In the genomic region with DNA sequence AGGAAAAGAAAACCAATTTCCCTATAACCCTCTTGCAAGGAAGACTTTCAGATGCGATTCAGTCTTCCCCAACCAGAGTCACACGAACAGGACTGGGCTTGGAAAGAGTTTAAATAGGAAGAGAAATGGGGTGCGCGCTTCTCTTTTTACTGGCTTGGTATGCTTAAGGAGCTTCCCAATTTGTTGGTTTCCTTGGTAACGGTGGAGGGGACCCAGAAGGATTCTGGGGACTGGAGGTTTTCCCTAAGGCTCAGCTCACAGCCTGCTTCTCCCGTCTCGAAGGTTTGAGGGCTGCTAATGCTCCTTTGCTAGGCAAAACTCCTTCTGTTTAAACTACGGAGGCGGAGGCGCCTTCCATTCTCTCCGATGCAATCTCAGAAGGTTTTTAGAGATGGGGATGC, we compare ENCODE assay signal across 8 mouse cellular contexts. TPM values are rescaled to one million over a fixed set of nuclear protein-coding genes. Genes with fewer than 3 reads are reported as not detected.
DNase-seq lines count a peak whose midpoint lies in the region; ATAC-seq lines count a peak whose summit lies in the region.
"Had no signal": no experiment of that assay in that cellular context is flagged by ENCODE, and none has a peak within 500 bp of the region (broad histone marks: within the 10 kb centered on the region; RNA-seq: fewer than 3 reads in every experiment).

No protein-coding gene starts in this region.

- H3K4me1 ChIP-seq in embryonic facial prominence, embryonic 10.5 days = peaks cover 30% of the 10 kb centered on the region
- H3K4me1 ChIP-seq in intestine, embryonic 15.5 days (replicated peaks) = no peaks in the 10 kb centered on the region
- H3K4me1 ChIP-seq in midbrain, embryonic 14.5 days (ENCODE audit: control insufficient read depth, insufficient read depth, low read length) = peaks cover 13% of the 10 kb centered on the region
- H3K4me1 ChIP-seq: megakaryocyte, embryonic 14.5 days had no signal

- WGBS in embryonic facial prominence, embryonic 10.5 days = 3% methylated on average over 11 of the region's 11 CpGs
- WGBS in intestine, embryonic 15.5 days = 5% methylated on average over 11 of the region's 11 CpGs
- 2% methylated on average over 11 of the region's 11 CpGs for WGBS in midbrain, embryonic 14.5 days

- H3K4me3 ChIP-seq in embryonic facial prominence, embryonic 10.5 days = peak overlapping the region; percentile 52
- H3K4me3 ChIP-seq in intestine, embryonic 15.5 days (replicated peaks) = 0 out of 2 replicates have a peak overlapping the region, but pooled peaks have one; percentile 7
- H3K4me3 ChIP-seq in midbrain, embryonic 14.5 days (replicated peaks; ENCODE audit: low read depth, low read length) = peak overlapping the region; percentile 14
- H3K4me3 ChIP-seq: megakaryocyte, embryonic 14.5 days had no signal

- H3K9ac ChIP-seq in intestine, embryonic 15.5 days = no peak overlapping the region
- no peak overlapping the region for H3K9ac ChIP-seq in midbrain, embryonic 14.5 days (replicated peaks; ENCODE audit: low read length)

- peaks cover 64% of the 10 kb centered on the region for H3K27me3 ChIP-seq in embryonic facial prominence, embryonic 10.5 days (replicated peaks; ENCODE audit: low read depth, poor library complexity, severe bottlenecking)
- peaks cover 28% of the 10 kb centered on the region for H3K27me3 ChIP-seq in intestine, embryonic 15.5 days (replicated peaks)
- no peaks in the 10 kb centered on the region for H3K27me3 ChIP-seq in midbrain, embryonic 14.5 days (ENCODE audit: control insufficient read depth, insufficient read depth, low read length)

- H3K27ac ChIP-seq in embryonic facial prominence, embryonic 10.5 days (replicated peaks) = no peak overlapping the region; the same call in 1 of the 2 replicates
- H3K27ac ChIP-seq in intestine, embryonic 15.5 days = no peak overlapping the region
- peak overlapping the region; percentile 69 for H3K27ac ChIP-seq in midbrain, embryonic 14.5 days (replicated peaks; ENCODE audit: low read depth, low read length)

- peak overlapping the region; percentile 54 for H3K4me2 ChIP-seq in intestine, embryonic 15.5 days (replicated peaks)
- peak overlapping the region; percentile 48 for H3K4me2 ChIP-seq in midbrain, embryonic 14.5 days (ENCODE audit: low read length)

- H3K36me3 ChIP-seq in embryonic facial prominence, embryonic 10.5 days (replicated peaks) = no peaks in the 10 kb centered on the region
- no peaks in the 10 kb centered on the region for H3K36me3 ChIP-seq in intestine, embryonic 15.5 days
- no peaks in the 10 kb centered on the region for H3K36me3 ChIP-seq in midbrain, embryonic 14.5 days (ENCODE audit: control insufficient read depth, insufficient read depth, low read length)

- DNase-seq in ZHBTc4 (ENCODE audit: low read depth, low spot score) = peak; percentile 40
- no peak for DNase-seq in embryonic facial prominence, embryonic 10.5 days (ENCODE audit: low spot score)
- DNase-seq in midbrain, embryonic 14.5 days = peak; percentile 82
- DNase-seq in ovary, postnatal 14 days (ENCODE audit: low spot score) = no peak
- no peak for DNase-seq in testis, postnatal 10 days (ENCODE audit: low spot score)

- H3K9me3 ChIP-seq in embryonic facial prominence, embryonic 10.5 days = peaks cover 5% of the 10 kb centered on the region; the same call in 1 of the 2 replicates
- no peaks in the 10 kb centered on the region for H3K9me3 ChIP-seq in intestine, embryonic 15.5 days
- H3K9me3 ChIP-seq in midbrain, embryonic 14.5 days (ENCODE audit: control insufficient read depth, low read length) = no peaks in the 10 kb centered on the region

- ATAC-seq in intestine, embryonic 15.5 days = no peak
- ATAC-seq in midbrain, embryonic 14.5 days (ENCODE audit: low FRiP score, low TSS enrichment) = 0 out of 2 replicates have a peak, but pooled peaks have one; percentile 34
- ATAC-seq in megakaryocyte progenitor cell, adult 5-6 weeks (replicated peaks; ENCODE audit: poor library complexity) = no peak

RNA-seq across cellular contexts. Expression of gene Klhdc7a, which starts 41.7 kb away (rescaled TPM):
- polyA plus RNA-seq in embryonic facial prominence, embryonic 10.5 days (2016; fragmentation: Nextera tagmentation; extraction: Ambion mirVana) = 0.34 TPM in 2 replicates
- 0.25 and 0.37 TPM in 2 replicates for polyA plus RNA-seq in intestine, embryonic 15.5 days (2015; fragmentation: Nextera tagmentation; extraction: Ambion mirVana)
- 0.32 TPM in 1 of 2 replicates, not detected in the other for polyA plus RNA-seq in midbrain, embryonic 14.5 days (2014; fragmentation: Nextera tagmentation; extraction: Ambion mirVana)
- total RNA-seq in megakaryocyte progenitor cell, adult 5-6 weeks (2015) = not detected in 2 replicates
- not detected in 2 replicates for total RNA-seq in megakaryocyte progenitor cell, adult 5-6 weeks (2017)

Comparison
In these comparisons a context has a peak if more than half of its experiments do, and no peak if none do; other contexts are left out.
1. DNase-seq: peak in ZHBTc4 (single experiment) and midbrain, embryonic 14.5 days (single experiment); none in embryonic facial prominence, embryonic 10.5 days (single experiment), ovary, postnatal 14 days (single experiment) and testis, postnatal 10 days (single experiment).
2. Peak in every context shown above with its lines, with median percentiles within 50 percentile points of each other: H3K4me3 ChIP-seq.